Mouse (Mus musculus) heart, postnatal 0 days (tissue): ENCODE results near the gene Itgb2.

Source experiments
- CTCF ChIP-seq: IDR thresholded peaks from 2 replicates; pipeline ENCODE4 v1.5.1; 2016; ENCODE audit warnings: antibody characterized with exemption, control low read depth, low read depth
- EP300 ChIP-seq: IDR thresholded peaks from 2 replicates; pipeline ENCODE4 v1.6.1; 2016; ENCODE audit warnings: antibody characterized with exemption, low read depth

GRCm38 (mm10) chr10:77556631-77557030 lies 26.6 kb downstream of the Itgb2 start:
- TF ChIP-seq CTCF (no peak), EP300 (no peak)
